Mouse (Mus musculus) kidney, postnatal 4 days (tissue): ENCODE results near the gene Fgf10.

ENCODE experiments used
- DNase-seq, 2 experiments: peaks; one replicate each; pipeline ENCODE4 v3.0.0; 2021; ENCODE audit warnings: mixed read lengths in 2 of 2

The Fgf10 gene

GRCm38 (mm10) chr13:118718396-118718795 lies 48.8 kb downstream of the Fgf10 start:
- no peak for DNase-seq

DNA sequence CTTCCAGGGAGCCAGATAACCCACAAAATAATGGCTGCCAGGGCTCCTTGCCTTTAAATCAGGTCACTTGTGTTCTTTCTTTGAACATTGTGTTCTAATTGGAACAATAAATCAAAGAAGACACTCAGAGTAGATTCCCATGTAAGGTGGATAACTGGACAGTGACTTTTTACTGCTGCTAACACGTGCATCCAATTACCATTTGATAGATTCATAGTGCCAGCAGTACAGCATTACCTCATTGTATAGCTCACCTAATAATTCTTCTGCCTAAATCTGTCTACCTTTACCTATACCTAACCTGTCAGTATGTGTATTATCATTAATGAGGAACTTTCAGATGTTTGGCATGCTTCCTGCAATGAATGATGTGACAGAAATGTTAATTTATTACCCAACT lies 52.1 kb downstream of the Fgf10 start:
- DNase-seq = no peak

DNA sequence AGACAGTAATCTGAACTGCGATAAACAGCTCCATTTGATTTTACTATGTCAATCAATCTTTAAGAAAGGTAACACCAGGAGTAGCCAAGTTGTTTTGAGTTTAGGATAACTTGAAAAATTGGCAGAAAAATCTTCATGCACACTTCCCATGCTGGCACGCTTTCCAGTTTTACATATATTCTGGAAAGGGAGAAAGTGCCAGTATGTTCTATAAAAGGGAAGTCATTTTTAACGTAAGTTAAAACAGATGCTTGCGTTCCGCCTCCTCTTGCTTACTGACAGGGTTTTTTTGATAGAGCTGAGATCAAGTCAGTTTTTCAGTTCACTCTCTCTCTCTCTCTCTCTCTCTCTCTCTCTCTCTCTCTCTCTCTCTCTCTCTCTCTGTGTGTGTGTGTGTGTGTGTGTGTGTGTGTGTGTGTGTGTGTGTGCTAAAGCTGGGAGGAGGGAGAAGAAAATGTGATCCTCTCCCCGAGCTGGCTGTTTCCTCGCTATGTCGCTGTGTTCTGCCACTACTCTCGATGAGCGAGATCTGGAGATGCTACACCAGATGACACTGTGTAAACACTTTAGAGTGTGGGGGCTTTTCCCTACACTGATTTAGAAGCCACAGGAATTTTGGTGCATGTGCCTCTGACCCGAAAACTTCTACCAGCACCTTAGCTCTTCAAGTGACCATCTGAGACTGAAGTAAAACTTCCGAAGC lies 62.4 kb downstream of the Fgf10 start:
- peak in 1 of 2 experiments; percentile 4 for DNase-seq

- no peak for DNase-seq
These were observed 70.3 kb downstream of the Fgf10 start for GRCm38 (mm10) chr13:118739854-118740411.

DNA sequence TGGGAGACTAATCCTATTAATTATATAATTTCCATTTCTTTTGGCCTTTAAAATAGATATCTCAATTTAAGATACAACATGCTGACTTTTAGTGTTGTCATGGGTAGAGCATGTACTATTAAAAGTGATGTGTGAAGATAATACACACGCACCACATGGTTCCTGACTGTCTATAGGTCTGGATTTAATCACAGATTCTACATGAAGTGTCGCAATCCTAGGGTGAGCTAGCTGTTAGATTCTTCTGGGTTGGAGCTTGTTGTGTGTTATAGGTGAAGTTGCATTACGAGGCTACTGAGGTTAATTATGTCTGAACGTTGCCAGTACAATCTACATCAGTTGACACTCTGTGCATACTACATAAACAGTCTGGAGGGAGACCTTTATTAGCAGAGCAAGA lies 73.2 kb downstream of the Fgf10 start:
- no peak for DNase-seq

DNA sequence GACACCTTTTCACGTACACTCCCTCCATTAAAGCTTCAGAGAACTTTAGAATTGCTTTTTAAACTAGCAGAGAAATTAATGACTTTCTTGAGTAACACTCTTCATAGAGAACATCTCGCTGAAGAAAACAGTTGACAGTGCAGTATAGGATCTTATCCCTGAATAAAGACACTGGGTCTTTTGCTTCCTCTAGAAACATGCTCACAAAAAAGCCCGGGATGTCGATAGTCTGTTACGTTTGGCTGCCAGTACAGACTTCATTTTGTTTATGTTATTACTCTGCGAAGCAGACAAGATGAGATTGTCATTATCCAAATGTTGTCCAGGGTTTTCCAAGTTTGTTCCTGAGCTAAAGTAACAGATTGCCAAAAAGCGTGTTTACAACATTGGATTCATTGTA lies 75.2 kb downstream of the Fgf10 start:
- no peak for DNase-seq

- peak in 1 of 2 experiments; percentile 14 for DNase-seq
These were observed 76.8 kb downstream of the Fgf10 start for GRCm38 (mm10) chr13:118746427-118746826.

DNA sequence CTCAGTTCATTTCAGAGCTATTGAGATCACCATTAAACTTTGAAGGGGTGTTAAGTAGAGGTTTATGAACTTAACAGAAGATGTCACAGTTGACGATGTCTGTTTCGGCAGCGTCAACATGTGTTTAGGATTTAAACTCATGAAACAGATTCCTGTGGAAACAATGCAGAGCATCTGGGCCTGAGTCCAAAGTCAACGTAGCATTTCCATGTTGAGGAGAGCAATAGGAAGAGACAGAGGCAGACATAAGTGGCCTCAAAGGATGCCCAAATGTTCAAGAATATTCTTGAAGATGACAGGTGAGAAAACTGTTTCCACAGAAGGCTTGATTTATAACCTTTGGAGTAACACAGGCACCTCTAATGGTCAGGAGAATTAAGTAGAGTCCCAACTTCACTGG lies 84.4 kb downstream of the Fgf10 start:
- DNase-seq = peak in 1 of 2 experiments; percentile 8

DNA sequence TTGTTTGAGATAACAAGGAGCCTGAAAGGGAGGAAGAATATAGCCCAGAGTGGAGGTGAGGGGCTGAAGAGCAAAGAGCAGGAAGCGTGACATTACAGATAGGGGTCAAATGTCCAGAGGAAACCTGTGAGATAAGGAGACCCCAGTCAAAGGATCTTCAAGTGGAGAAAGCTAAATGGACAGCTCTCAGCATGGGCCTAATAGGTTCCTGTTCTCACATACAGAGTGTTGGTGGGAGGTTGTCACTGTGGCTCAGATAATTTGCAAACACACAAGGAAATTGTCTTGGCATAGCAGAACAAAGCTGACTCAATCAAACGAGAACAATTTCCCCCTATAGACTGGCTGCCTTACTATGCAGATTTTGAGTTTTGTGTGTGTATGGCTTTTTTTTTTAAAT lies 89.4 kb downstream of the Fgf10 start:
- DNase-seq = no peak

GRCm38 (mm10) chr13:118762982-118763381 lies 93.4 kb downstream of the Fgf10 start:
- no peak for DNase-seq

GRCm38 (mm10) chr13:118772188-118772587 lies 102.6 kb downstream of the Fgf10 start:
- no peak for DNase-seq

DNA sequence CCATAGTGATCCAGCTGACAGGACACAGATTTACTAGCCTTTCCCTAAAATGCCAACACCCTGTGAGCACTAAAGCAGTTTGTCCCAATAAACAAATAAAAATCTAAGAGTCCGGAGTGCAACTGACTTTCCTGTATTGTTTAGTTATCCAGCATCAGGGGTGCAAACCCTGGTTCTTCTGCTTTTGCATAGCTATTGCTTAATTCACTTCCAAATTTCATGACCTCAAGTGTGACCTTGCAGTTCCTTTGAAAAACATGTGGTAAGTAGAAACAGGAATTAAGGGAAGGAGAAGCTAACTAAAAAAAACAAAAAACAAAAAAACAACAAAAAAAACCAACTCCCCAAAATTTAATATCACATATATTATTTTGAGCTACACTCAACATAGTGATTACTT lies 105.6 kb downstream of the Fgf10 start:
- DNase-seq = no peak

DNA sequence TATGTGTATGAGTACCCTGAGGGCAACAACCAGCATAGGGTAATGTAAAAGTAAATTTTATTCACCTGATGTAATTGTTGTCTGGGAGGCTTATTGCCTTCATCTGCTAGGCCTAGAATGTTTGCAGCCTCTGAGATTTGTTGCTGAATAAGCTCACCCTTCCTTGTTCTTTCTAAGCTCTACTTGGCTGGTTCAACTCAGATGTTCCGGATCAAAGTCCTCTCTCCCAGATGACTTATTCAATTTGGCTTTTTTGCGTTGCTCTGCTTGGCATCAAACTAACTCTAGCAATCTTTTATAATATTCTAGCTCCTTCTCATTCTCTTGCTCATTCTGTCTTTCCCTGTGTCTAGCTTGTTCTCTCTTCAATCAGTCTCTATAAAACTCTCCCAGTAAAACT lies 109.6 kb downstream of the Fgf10 start:
- DNase-seq = no peak

DNA sequence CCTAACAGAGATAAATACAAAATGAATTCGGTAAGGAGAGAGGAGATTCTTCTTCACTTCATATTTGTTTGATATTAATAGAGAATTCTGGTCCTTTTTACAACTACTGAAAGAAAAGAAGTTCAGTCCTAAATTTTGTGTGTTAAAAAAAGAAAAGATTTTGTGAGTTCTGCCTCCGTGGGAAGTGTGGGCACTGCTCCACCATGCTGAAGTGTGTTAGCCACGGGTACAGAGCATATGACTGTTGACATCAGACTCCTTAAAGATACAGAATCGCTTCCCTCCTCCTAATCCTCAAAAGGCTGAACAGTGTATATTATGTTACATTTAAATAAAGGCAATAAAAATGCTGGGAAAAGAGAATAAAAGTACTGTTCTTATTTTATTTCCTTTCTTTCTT lies 122.2 kb downstream of the Fgf10 start:
- DNase-seq = no peak

DNA sequence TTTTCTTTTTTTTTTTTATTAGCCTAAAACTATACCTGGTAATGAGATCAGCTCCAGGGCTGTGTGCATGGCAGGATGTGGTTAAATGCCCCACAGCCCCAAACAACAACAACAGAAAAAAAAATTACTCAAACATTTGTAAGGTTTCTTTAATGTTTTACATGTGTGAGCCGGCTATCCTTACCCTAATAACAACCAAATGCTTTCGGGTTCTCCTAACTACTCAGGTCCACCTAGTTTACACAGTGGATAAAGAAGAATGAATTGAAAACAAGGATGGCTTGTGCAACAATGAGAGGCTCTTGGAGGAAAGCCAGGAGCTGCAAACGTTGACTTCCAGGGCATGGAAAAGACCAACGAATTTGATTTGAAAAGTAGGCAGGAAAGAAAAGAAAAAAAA lies 122.6 kb downstream of the Fgf10 start:
- no peak for DNase-seq

DNA sequence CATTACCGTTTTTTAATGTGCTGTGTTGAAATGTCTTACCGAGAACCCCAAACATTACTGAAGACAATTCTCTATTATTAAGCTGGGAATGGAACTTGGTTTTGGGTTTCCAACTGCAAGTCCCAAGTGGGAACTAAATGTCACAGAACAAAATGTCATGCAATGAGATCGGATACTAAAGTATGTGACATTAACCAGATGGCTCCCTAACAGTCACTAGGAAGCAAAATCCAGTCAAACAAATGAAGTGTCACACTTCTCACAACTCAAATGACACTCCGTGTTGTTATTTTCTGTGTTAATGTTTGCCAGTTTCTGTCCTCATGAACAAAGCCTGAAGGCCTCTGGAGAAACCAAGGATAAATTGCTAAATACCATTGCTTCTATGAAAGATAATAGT lies 130.6 kb downstream of the Fgf10 start:
- DNase-seq = no peak

DNA sequence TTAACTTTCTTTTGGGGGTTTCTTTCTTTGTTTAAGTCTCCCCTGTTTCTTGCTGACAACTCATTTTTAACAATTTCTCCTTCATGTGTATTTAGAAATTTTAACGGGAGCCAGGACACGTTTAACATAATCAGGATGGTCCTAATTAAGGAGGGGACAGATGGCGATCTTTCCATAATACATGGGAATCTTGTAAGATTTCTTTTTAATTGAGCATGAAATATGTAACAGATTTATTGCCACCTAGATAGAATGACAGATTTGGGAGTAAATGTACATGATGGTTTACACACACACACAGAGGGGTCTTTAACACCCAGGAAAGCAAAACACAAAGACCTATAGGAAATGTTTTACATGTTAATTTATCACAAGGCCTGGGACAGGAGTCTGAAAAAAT lies 137.1 kb downstream of the Fgf10 start:
- DNase-seq = no peak

- no peak for DNase-seq
These were observed 150.2 kb downstream of the Fgf10 start for GRCm38 (mm10) chr13:118819785-118820184.

DNA sequence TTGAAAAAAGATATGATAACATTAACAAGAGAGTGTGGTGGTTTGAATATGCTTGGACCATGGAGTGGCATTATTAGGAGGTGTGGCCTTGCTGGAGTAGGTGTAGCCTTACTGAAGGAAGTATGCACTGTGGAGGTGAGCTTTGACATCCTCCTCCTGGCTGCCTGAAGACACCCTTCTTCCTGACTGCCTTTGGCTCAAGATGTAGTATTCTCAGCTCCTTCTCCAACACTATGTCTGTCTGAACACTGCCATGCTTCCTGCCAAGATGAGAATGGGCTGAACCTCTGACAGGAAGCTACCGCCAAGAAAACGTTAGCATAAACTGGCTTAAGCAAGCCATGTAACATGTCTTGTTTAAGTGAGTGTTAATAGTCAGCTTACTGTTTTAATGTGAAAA lies 153.5 kb downstream of the Fgf10 start:
- DNase-seq = no peak

- no peak for DNase-seq
These were observed 155.5 kb downstream of the Fgf10 start for GRCm38 (mm10) chr13:118825102-118825501.

DNA sequence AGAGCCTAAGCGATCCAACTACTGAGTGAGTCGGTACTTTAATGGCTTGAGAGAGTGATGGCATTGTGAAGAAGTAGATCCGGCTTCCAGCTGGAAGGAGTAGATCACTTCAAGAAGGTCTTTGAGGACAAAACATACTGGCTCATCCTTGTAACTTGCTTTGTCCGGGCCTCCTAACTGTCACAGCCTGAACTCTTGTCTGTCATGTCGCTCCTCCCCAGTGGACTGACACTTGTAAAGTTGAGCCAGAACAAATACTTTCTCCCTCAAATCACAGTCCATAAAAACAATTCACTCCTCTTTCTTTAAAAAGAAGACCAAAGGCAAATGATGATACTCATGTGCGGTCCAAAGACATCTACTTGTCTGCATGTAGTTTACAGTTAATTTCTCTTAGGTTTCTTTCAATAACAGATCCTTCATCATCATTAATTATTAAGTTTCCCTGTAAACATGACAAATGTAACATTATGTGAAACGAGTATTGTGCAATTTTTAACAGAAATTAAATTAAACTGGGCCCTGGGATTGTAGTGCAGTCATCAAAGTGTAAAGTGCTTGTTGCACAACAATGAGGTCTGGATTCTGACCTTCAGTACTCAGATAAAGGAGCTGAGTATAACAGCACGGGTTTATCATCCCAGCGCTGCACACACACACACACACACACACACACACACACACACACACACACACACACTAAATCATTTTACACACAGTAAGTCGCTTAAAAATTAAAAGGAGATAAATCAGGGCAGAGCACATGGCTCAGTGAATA lies 159.2 kb downstream of the Fgf10 start:
- DNase-seq = no peak

DNA sequence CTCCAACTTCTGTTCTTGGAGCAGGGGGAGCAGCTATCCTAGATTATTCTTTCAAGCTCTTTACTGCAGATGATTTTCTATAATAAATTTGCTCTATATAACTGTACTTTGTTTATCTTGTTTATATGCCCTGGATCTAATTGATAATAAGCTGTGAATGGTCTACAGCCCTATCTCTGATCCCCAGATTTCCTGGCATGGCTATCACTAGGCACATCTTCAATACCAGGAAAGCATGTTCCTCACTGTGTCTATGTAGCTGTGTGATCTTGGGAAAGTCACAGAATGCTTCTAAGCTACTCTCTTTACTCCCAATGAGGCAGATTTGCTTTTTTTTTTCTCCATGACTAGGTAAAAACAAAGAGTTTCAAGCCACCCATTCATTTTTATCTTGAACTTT lies 164.4 kb downstream of the Fgf10 start:
- no peak for DNase-seq

- DNase-seq = peak; percentile 22 to 26
These were observed 165.5 kb downstream of the Fgf10 start for GRCm38 (mm10) chr13:118835078-118835477.
